Mouse (Mus musculus) limb, embryonic 12.5 days (tissue): ENCODE data around the gene Wiz. TPM values are rescaled to one million over a fixed set of nuclear protein-coding genes. Genes with fewer than 3 reads are reported as not detected.

Source experiments
- ATAC-seq: fragments of 200-750 bp; cut with Nextera tagmentation; 2 replicates; pipeline ENCODE4 v1.8.0; 2017; ENCODE audit warnings: low read depth, moderate TSS enrichment; ENCODE audit not compliant: insufficient number of reproducible peaks, insufficient read depth, low FRiP score, low TSS enrichment
- H3K27ac ChIP-seq: fragments of 300-500 bp; sonication (generic); 2 replicates; pipeline ENCODE4 v1.5.1; 2016; ENCODE audit warnings: mild to moderate bottlenecking, moderate library complexity
- H3K27me3 ChIP-seq: fragments of 300-500 bp; sonication (generic); 2 replicates; pipeline ENCODE4 v1.6.1; 2016; ENCODE audit warnings: mild to moderate bottlenecking, moderate library complexity
- H3K36me3 ChIP-seq: fragments of 300-500 bp; sonication (generic); 2 replicates; pipeline ENCODE4 v1.6.1; 2016; ENCODE audit warnings: mild to moderate bottlenecking, moderate library complexity
- H3K4me1 ChIP-seq: fragments of 300-500 bp; sonication (generic); replicated peaks from 2 replicates; pipeline ENCODE4 v1.6.1; 2016
- H3K4me2 ChIP-seq: fragments of 300-500 bp; sonication (generic); 2 replicates; pipeline ENCODE4 v1.6.1; 2016; ENCODE audit warnings: mild to moderate bottlenecking, moderate library complexity
- H3K4me3 ChIP-seq: fragments of 300-500 bp; sonication (generic); replicated peaks from 2 replicates; pipeline ENCODE4 v1.5.1; 2016; ENCODE audit warnings: mild to moderate bottlenecking
- H3K9ac ChIP-seq: fragments of 300-500 bp; sonication (generic); replicated peaks from 2 replicates; pipeline ENCODE4 v1.6.1; 2016; ENCODE audit warnings: mild to moderate bottlenecking, moderate library complexity
- H3K9me3 ChIP-seq: fragments of 300-500 bp; sonication (generic); 2 replicates; pipeline ENCODE4 v1.6.1; 2016; ENCODE audit warnings: mild to moderate bottlenecking, moderate library complexity
- WGBS: fragments of 180-500 bp; shearing (Covaris S2); methylation state at CpG from one replicate; pipeline ENCODE4 v1.1.7; 2016; 5-methylcytosine and 5-hydroxymethylcytosine counted together
- polyA plus RNA-seq: library from polyadenylated mRNA; unstranded; fragments of >200 nt; fragmentation: Nextera tagmentation; extraction: Ambion mirVana; gene quantifications from 2 replicates; pipeline ENCODE4 v1.2.1, GENCODE M21; 2016

Wiz gene
- polyA plus RNA-seq, 1 experiment from 2014 or later, result 30.0 TPM

- WGBS, result 66% methylated on average over 8 of the region's 8 CpGs
- ATAC-seq, result no peak
- Histone ChIP-seq H3K4me1 (no peaks in the 10 kb centered on the region; the same call in 1 of the 2 replicates), H3K36me3 (no peaks in the 10 kb centered on the region), H3K9me3 (no peaks in the 10 kb centered on the region), H3K9ac (no peak within 1 kb of the TSS), H3K4me2 (no peak within 1 kb of the TSS), H3K27ac (no peak within 1 kb of the TSS), H3K27me3 (peaks cover 29% of the 10 kb centered on the region), H3K4me3 (no peak within 1 kb of the TSS)
Observed at GRCm38 (mm10) chr17:32403417-32403816, 14.2 kb upstream of the Wiz start, which contains the start of gene Rasal3. Gene Rasal3 (minus strand): TSS chr17:32403583.

GRCm38 (mm10) chr17:32402779-32403157 lies 13.5 kb upstream of the Wiz start:
- peaks cover 36% of the 10 kb centered on the region for H3K27me3 ChIP-seq
- H3K27ac ChIP-seq, result no peak overlapping the region
- no peak for ATAC-seq
- H3K9me3 ChIP-seq, result no peaks in the 10 kb centered on the region
- no peaks in the 10 kb centered on the region for H3K36me3 ChIP-seq
- H3K4me2 ChIP-seq, result no peak overlapping the region
- no peak overlapping the region for H3K9ac ChIP-seq
- H3K4me3 ChIP-seq, result no peak overlapping the region
- H3K4me1 ChIP-seq, result no peaks in the 10 kb centered on the region; the same call in 1 of the 2 replicates
- 79% methylated on average over 11 of the region's 11 CpGs for WGBS

GRCm38 (mm10) chr17:32402011-32402778 lies 13.0 kb upstream of the Wiz start:
- H3K36me3 ChIP-seq, result no peaks in the 10 kb centered on the region
- no peak overlapping the region for H3K27ac ChIP-seq
- H3K4me1 ChIP-seq, result no peaks in the 10 kb centered on the region; the same call in 1 of the 2 replicates
- no peak overlapping the region for H3K4me2 ChIP-seq
- H3K9ac ChIP-seq, result no peak overlapping the region
- H3K27me3 ChIP-seq, result peaks cover 42% of the 10 kb centered on the region
- no peak for ATAC-seq
- H3K9me3 ChIP-seq, result no peaks in the 10 kb centered on the region
- H3K4me3 ChIP-seq, result no peak overlapping the region
- WGBS, result 88% methylated on average over 9 of the region's 9 CpGs

- WGBS, result 3% methylated on average over 37 of the region's 37 CpGs
- Histone ChIP-seq H3K4me3 (peak overlapping the region; percentile 31), H3K9me3 (no peaks in the 10 kb centered on the region), H3K27ac (no peak overlapping the region), H3K27me3 (peaks cover 95% of the 10 kb centered on the region), H3K4me1 (peaks cover 11% of the 10 kb centered on the region), H3K4me2 (peak overlapping the region; percentile 52), H3K36me3 (no peaks in the 10 kb centered on the region), H3K9ac (no peak overlapping the region)
- ATAC-seq, result no peak
Observed at GRCm38 (mm10) chr17:32396266-32396665, 7.0 kb upstream of the Wiz start.

GRCm38 (mm10) chr17:32393944-32394343 lies 4.7 kb upstream of the Wiz start:
- H3K9me3 ChIP-seq, result no peaks in the 10 kb centered on the region
- peaks cover 87% of the 10 kb centered on the region for H3K27me3 ChIP-seq
- no peak overlapping the region for H3K9ac ChIP-seq
- H3K4me2 ChIP-seq, result no peak overlapping the region
- no peaks in the 10 kb centered on the region for H3K36me3 ChIP-seq
- H3K4me1 ChIP-seq, result peaks cover 11% of the 10 kb centered on the region
- no peak overlapping the region for H3K4me3 ChIP-seq
- WGBS, result 86% methylated on average over 10 of the region's 10 CpGs
- ATAC-seq, result no peak
- H3K27ac ChIP-seq, result no peak overlapping the region

GRCm38 (mm10) chr17:32388370-32389100 lies 704 bp downstream of the Wiz start:
- Histone ChIP-seq H3K9ac (peak overlapping the region; percentile 73), H3K27ac (peak overlapping the region; percentile 79), H3K4me2 (peak overlapping the region; percentile 99), H3K9me3 (no peaks in the 10 kb centered on the region), H3K36me3 (peaks cover 26% of the 10 kb centered on the region), H3K27me3 (peaks cover 33% of the 10 kb centered on the region), H3K4me3 (peak overlapping the region; percentile 73), H3K4me1 (peaks cover 14% of the 10 kb centered on the region)
- under 1% methylated on average over 36 of the region's 39 CpGs for WGBS
- ATAC-seq, result peak; percentile 33; the same call in 1 of the 2 replicates

- peaks cover 14% of the 10 kb centered on the region for H3K4me1 ChIP-seq
- peaks cover 27% of the 10 kb centered on the region for H3K27me3 ChIP-seq
- peak overlapping the region; percentile 99 for H3K4me2 ChIP-seq
- peaks cover 32% of the 10 kb centered on the region for H3K36me3 ChIP-seq
- peak overlapping the region; percentile 73 for H3K4me3 ChIP-seq
- 39% methylated on average over 7 of the region's 7 CpGs for WGBS
- H3K9ac ChIP-seq, result 0 out of 2 replicates have a peak overlapping the region, but pooled peaks have one; percentile 28
- no peaks in the 10 kb centered on the region for H3K9me3 ChIP-seq
- H3K27ac ChIP-seq, result no peak overlapping the region
- no peak for ATAC-seq
Observed at GRCm38 (mm10) chr17:32387986-32388369, 1.3 kb downstream of the Wiz start.

- Histone ChIP-seq H3K4me1 (peaks cover 10% of the 10 kb centered on the region), H3K9me3 (no peaks in the 10 kb centered on the region), H3K4me2 (no peak overlapping the region), H3K27ac (no peak overlapping the region), H3K36me3 (peaks cover 37% of the 10 kb centered on the region), H3K9ac (no peak overlapping the region), H3K4me3 (no peak overlapping the region), H3K27me3 (peaks cover 16% of the 10 kb centered on the region)
- ATAC-seq, result no peak
- WGBS, result 70% methylated on average over 9 of the region's 9 CpGs
Observed at GRCm38 (mm10) chr17:32386659-32387432, 2.4 kb downstream of the Wiz start.

GRCm38 (mm10) chr17:32383661-32384060 lies 5.6 kb downstream of the Wiz start:
- H3K27me3 ChIP-seq, result no peaks in the 10 kb centered on the region
- ATAC-seq, result no peak
- no peak overlapping the region for H3K9ac ChIP-seq
- peaks cover 9% of the 10 kb centered on the region for H3K4me1 ChIP-seq
- H3K27ac ChIP-seq, result no peak overlapping the region
- H3K4me2 ChIP-seq, result no peak overlapping the region
- H3K36me3 ChIP-seq, result peaks cover 38% of the 10 kb centered on the region
- WGBS, result 89% methylated on average over 5 of the region's 5 CpGs
- no peak overlapping the region for H3K4me3 ChIP-seq
- no peaks in the 10 kb centered on the region for H3K9me3 ChIP-seq

GRCm38 (mm10) chr17:32382576-32382975 lies 6.7 kb downstream of the Wiz start:
- 90% methylated on average over 7 of the region's 7 CpGs for WGBS
- Histone ChIP-seq H3K27ac (no peak overlapping the region), H3K9me3 (no peaks in the 10 kb centered on the region), H3K4me2 (no peak overlapping the region), H3K4me1 (no peaks in the 10 kb centered on the region), H3K9ac (no peak overlapping the region), H3K27me3 (no peaks in the 10 kb centered on the region), H3K4me3 (no peak overlapping the region), H3K36me3 (peaks cover 49% of the 10 kb centered on the region)
- ATAC-seq, result no peak

- 73% methylated on average over 2 of the region's 2 CpGs for WGBS
Observed at GRCm38 (mm10) chr17:32378786-32379185, 10.5 kb downstream of the Wiz start.

More at GRCm38 (mm10) chr17:32378786-32379185, 10.5 kb downstream of the Wiz start:
- no peaks in the 10 kb centered on the region for H3K27me3 ChIP-seq
- no peak for ATAC-seq
- H3K4me1 ChIP-seq, result no peaks in the 10 kb centered on the region
- H3K4me2 ChIP-seq, result no peak overlapping the region
- H3K4me3 ChIP-seq, result no peak overlapping the region
- no peaks in the 10 kb centered on the region for H3K9me3 ChIP-seq
- no peak overlapping the region for H3K27ac ChIP-seq
- no peak overlapping the region for H3K9ac ChIP-seq
- peaks cover 38% of the 10 kb centered on the region for H3K36me3 ChIP-seq
